Mouse (Mus musculus): ENCODE data around the gene Pde4dip.

The Pde4dip gene

GRCm38 (mm10) chr3:97844163-97844820 lies 44.2 kb downstream of the Pde4dip start:
- no peak for DNase-seq

GRCm38 (mm10) chr3:97842641-97843040 lies 45.9 kb downstream of the Pde4dip start:
- DNase-seq, result no peak

DNA sequence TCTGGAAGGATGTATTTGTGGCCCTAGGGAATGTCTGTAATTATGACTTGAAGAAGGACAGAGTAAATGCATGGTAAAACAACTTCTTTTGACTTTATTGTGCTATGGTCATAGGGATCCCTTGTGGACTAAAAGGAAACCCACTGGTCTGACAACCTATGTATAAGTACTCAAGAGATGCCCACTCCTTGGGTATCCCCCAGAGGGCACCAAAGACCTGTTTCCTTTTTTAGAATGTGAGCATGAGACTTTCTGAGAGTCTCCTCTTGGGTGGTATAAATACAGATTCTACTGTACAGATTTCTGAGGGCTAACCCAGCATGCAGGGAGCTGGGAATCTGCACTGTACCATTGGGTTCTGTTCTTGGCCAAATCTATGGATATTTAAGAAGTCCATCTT lies 48.1 kb downstream of the Pde4dip start:
- no peak for DNase-seq

DNA sequence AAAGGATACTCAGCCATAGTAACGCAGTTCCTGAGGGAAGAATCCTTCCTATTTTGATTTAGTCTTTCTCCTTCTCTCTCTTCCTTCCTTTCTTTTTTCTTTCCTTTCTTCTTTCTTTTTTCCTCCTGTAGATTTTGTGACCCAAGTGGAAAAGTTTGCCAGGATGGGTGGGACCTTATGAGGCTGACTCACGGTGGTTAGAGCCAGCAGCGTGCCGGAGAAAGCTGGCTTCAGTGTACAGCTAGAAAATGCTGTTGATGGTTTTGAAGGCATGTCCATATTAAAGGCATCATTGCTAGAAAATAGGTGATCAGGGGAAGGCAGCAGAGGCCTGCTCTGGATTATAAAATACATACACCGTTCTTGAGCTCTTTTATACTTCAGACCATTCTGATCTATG lies 52.6 kb downstream of the Pde4dip start:
- no peak for DNase-seq

- DNase-seq, result no peak
Measured at GRCm38 (mm10) chr3:97834625-97835024, 53.9 kb downstream of the Pde4dip start.

DNA sequence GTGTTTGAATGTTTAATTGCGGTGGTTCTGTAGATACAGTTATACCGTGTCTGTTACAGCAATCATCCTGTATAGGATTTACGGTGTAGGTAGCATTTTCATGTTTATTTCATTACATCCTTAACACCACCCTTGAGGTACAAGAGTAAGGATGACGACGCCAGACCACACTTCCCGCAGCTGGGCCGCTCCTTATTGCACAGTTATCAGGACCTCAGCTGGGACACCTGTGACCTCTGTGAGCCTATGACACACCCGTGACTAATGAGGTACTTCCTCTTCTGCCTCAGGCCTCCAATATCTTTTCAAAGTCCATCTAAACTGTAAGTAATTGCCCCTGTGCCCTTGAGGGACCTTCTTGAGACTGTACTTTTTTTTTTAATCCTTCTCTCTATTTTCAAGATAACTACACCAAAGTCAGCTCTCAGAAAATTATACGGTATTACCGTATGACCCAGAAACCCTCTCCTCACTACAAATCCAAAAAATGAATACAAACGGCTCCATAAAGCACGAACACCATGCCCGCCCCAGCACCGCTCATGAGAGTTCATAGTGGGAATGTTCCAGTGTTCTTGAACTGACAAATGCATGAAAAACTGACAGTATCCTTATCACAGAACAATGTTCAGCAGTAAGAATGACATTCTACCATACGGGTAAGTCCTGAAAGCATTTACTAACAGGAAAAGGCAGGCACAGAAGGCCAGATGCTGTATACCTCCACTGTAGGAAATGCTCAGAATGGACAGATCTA lies 56.8 kb downstream of the Pde4dip start:
- DNase-seq, result no peak

DNA sequence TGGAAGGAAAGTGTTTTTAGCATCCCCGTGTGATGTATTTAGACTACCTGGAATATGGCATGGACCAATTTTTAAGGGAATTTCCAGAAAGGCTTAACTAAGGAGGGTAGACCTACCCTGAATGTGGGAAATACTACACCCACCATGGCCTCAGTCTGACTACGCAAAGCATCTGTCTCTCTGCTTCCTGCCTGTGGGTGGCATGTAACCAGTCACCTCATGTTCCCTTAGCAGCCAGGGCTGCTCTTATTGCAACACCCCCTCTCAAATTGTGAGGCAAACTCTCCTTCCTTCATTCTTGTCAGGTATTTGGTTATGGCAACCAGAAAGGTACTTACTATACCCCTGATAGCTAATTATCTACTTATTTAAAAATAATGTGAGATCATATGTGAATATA lies 57.9 kb downstream of the Pde4dip start:
- peak; percentile 52 for DNase-seq

- no peak for DNase-seq
Measured at GRCm38 (mm10) chr3:97830122-97830521, 58.4 kb downstream of the Pde4dip start.

DNA sequence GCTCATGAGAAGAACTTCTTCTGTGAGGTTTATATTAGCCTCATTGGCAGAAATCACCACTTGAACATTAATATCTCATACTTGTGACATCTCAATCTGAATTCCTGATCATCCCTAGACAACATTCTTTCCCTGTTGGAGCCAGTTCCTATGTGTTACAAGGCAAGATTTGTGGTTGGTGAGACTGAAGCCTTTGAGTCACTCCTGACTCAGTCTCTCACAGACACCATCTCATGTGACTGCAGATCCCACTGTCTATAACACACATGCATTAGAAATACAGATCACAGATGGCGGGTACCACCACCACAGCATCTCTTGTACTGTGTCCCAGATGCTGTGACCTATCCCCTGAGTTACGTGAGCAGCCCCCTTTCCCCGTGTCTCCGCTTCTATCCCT lies 60.2 kb downstream of the Pde4dip start:
- no peak for DNase-seq

DNA sequence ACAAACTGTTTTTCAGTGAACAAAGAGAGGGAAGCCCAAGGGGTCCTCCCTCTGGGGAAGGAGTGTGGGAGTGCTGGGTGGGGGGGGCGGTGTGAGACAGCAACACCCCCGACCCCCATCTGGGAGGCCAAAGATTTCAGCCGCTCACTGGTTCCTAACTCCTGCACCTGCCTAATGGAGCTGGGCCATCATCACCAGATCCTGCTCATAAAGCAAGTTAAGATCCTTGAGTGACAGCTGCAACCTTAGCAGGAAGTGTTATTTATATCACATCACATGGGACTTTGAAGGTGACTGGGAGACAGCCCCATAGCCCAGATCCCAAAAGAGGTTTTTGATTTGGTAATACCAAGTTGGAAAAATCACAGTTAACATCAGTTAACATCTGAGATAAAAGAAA lies 63.3 kb downstream of the Pde4dip start:
- DNase-seq, result no peak

DNA sequence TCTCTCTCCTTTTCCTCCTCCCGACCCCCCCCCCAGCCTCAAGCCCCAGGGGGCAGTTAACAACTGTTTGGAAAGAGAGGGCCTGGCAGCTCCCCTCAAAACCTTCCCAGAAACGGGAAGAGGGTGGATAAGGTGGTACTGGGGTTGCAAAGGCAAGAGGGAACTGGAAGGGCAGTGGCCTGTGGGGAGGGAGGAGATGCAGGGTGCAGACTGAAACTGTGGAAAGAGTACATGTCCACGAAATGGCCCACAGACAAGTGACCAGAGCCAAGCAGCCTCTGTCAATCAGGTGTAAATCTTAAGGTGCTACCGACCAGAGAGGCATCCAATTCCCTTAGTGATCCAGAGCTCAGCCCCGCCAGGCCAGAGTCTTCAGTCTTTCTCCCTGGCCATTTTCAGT lies 63.8 kb downstream of the Pde4dip start:
- no peak for DNase-seq

DNA sequence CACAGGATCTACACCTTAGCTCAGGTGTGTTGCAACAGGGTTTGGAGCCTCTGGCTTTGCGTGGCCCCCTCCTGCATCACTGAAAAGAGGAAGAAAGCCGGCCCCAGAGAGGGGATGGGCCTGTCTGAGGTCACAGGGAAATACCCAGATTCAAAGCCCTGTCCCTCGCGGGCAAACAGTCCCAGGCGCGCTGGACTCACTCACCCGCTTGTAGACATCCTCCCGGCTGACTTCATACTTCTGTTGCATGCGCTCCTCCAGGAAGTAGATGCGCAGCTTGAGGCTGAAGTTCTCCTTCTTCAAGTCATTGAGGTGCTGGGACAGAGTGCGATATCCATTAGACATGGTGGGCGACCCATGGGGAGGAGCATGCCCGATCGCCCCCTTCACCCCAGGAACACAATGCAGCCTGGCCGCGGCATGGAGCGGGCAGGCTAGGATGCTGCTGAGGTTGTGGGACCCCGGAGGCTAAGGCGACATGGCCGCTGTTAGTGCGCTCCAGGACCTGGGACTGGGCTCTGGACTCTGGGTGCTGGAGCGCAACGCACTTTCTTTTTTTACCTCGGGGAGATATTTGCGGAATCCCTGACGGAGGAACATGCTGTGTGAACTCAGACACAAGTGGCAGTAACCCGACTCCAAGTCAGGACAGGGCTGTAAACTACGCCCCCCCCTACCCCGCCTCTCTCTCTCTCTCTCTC lies 64.3 kb downstream of the Pde4dip start:
- DNase-seq, result no peak

- no peak for DNase-seq
Measured at GRCm38 (mm10) chr3:97823438-97823837, 65.1 kb downstream of the Pde4dip start.

DNA sequence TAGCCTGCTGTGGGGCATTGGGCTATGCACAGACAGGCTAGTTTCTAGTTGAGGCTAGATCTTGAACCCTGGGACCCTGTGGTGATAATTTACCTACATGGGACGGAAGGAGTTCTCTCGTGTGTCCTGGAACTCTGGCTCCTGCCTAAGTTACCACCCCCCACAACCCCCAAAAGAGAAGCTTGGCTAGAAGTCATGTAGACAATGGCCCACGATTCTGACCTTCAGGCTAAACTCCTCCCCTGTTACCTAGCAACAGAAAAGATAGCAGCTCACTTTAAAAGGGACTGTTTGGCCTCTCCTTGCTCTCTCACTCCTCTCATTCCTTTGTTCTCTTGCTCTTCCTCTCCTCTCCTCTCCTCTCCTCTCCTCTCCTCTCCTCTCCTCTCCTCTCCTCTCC lies 69.5 kb downstream of the Pde4dip start:
- DNase-seq, result no peak

GRCm38 (mm10) chr3:97818383-97818982 lies 70.0 kb downstream of the Pde4dip start:
- DNase-seq, result no peak

DNA sequence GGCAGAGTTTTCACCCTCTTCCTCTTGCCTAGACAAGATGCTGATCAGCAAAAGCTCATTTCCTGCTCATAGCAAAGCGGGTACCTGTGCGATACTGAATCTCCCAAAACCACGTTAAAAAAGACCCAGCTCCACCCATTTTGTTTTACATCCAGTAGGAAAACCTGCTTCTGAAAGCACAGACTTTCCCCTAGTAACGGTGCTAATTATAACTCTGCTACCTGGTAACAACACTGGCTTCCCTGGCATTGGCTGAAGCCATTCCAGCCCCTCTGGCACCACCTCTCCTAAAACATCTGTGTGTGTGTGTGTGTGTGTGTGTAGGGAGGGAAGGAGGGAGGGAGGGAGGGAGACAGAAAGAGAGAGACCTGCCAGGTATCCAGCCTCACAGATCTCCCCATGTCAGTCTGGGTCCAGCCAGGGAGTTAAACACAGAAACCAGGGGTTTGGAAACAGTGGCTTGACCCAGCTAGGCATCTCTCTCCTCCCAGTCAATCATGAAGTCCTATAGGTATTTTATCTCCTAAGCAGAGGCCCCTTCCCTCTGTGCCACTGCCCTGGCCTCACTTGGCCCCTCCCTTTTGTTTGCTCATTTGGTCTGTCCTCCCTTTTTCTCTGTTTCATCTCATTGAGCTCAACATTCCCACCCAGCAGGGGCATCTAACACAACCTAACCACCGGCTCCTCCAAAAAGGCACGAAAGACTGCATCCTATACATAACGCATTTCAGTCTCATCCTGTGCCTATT lies 76.7 kb downstream of the Pde4dip start:
- DNase-seq, result peak; percentile 56

- no peak for DNase-seq
Measured at GRCm38 (mm10) chr3:97811158-97811557, 77.3 kb downstream of the Pde4dip start.

DNA sequence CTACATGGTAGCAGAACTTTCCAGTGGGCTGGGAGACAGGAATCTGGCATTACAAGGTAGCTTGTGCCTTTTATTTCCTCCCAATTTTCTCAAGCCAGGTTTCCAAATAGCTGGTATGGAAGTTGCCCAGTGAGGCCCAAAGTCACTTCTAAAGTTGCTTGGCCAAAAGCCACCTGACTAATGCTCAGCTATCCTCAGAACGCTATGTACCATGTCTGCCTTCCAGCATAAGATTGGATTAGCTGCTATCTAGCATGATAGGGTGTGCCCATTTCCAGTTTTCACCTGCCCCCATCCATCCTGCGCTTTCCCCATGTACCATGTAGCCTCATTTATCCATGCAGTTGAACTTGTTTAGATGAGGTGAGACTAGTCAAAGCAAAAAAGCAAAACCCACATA lies 78.2 kb downstream of the Pde4dip start:
- no peak for DNase-seq

GRCm38 (mm10) chr3:97805559-97805958 lies 82.9 kb downstream of the Pde4dip start:
- no peak for DNase-seq

GRCm38 (mm10) chr3:97803675-97804074 lies 84.8 kb downstream of the Pde4dip start:
- no peak for DNase-seq

DNA sequence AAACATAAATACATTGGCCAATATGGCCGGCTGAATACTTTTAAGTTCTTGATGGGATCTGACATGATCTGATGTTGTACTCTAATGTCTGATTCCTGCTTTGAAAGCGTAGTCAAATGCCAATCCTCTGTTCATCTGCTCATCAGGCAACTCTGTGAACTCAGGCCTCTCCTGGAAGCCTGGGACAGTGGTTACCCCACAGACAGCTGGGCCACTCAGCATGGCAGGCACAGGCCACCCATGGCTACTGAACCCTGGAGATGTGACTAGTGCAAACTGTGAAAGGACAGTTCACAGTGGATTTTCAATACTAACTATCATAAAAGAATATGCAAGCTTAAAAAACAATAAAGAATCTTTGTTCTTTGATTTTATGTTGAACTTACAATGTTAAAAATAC lies 85.6 kb downstream of the Pde4dip start:
- DNase-seq, result no peak

DNA sequence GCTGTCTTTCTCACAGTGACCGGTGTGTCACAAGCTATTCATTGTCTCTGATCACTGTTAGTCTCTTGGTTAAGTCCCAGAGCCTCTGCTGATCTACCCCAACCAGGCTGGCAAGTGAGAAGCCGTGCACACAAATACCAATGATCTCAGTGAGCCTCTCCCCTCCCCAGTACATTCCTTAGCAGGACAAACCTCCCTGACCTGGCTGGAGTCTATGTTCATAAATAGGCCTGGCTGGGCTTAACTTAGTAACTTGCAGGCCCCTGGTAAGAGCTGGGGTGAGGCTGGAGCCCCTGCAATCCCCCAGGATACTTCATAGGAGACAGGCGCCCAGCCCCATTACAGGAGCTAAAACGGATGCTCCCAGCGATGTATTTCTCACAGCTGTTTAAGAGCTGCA lies 86.2 kb downstream of the Pde4dip start:
- DNase-seq, result no peak

GRCm38 (mm10) chr3:97801178-97801699 lies 87.3 kb downstream of the Pde4dip start:
- DNase-seq, result no peak

Data from right cerebral cortex, adult 18-20 months (tissue).